Mouse (Mus musculus): ENCODE data around the gene Upf3b. TPM values are rescaled to one million over a fixed set of nuclear protein-coding genes. Genes with fewer than 3 reads are reported as not detected.
A peak's percentile ranks its signal among the peaks of the same experiment; 100 is the strongest.

The Upf3b gene
- total and polyA plus RNA-seq, 3 experiments, result 14.0 to 25.0 TPM; not detected in 1

GRCm38 (mm10) chrX:37085665-37086064 is 24.5 kb downstream of the Upf3b start:
- peaks cover 6 to 11% of the 10 kb centered on the region in 2 experiments; a peak in 3 of 4 replicates for H3K36me3 ChIP-seq (ENCODE audit: control insufficient read depth in 1 of 2, insufficient read depth in 2 of 2, low read length in 2 of 2)
- H3K27me3 ChIP-seq (ENCODE audit: control insufficient read depth in 1 of 2, insufficient read depth in 2 of 2, low read length in 2 of 2), result no peaks in the 10 kb centered on the region
- no peak for DNase-seq (ENCODE audit: low read depth, low spot score)
- no peak for TF ChIP-seq CHD1 (IDR thresholded peaks at IDR 0.05; ENCODE audit: low read depth, low read length)
- no peak for TF ChIP-seq GATA1 (IDR thresholded peaks at IDR 0.05; ENCODE audit: low read depth, low read length)
- TF ChIP-seq TAL1 (IDR thresholded peaks at IDR 0.05; ENCODE audit: low read length), result no peak
- TF ChIP-seq ETS1 (IDR thresholded peaks at IDR 0.05; ENCODE audit: low read depth, low read length), result peak; percentile 37; the same call in 1 of the 2 replicates
- TF ChIP-seq MAX (IDR thresholded peaks at IDR 0.05; ENCODE audit: low read length), result peak; percentile 69
- TF ChIP-seq NELFE (IDR thresholded peaks at IDR 0.05; ENCODE audit: low read depth, low read length), result 0 out of 2 replicates have a peak, but pooled peaks have one; percentile 42
- 0 out of 2 replicates have a peak, but pooled peaks have one; percentile 53 for TF ChIP-seq MYC (IDR thresholded peaks at IDR 0.05; ENCODE audit: low read depth, low read length)
- TF ChIP-seq RAD21 (IDR thresholded peaks at IDR 0.05; ENCODE audit: low read depth, low read length), result no peak
- TF ChIP-seq MAFK (IDR thresholded peaks at IDR 0.05; ENCODE audit: borderline replicate concordance, low read depth, low read length), result no peak
- TF ChIP-seq ZNF384 (IDR thresholded peaks at IDR 0.05; ENCODE audit: low read depth, low read length), result peak; percentile 67
- TF ChIP-seq CTCF (IDR thresholded peaks at IDR 0.05 in 2 of 3, conservative IDR thresholded peaks at IDR 0.05 in 1 of 3; ENCODE audit: control insufficient read depth in 1 of 3, insufficient read depth in 1 of 3, low read depth in 2 of 3, low read length in 3 of 3, poor library complexity in 1 of 3, severe bottlenecking in 1 of 3), result no peak
- no peak for TF ChIP-seq MYB (IDR thresholded peaks at IDR 0.05; ENCODE audit: low read depth, low read length)
- TF ChIP-seq TBP (IDR thresholded peaks at IDR 0.05; ENCODE audit: low read depth, low read length), result peak; percentile 67; the same call in 1 of the 2 replicates
- peak; percentile 58 for TF ChIP-seq MXI1 (IDR thresholded peaks at IDR 0.05; ENCODE audit: low read depth, low read length)
- no peak for TF ChIP-seq MAZ (IDR thresholded peaks at IDR 0.05; ENCODE audit: low read depth, low read length)
- TF ChIP-seq MEF2A (IDR thresholded peaks at IDR 0.05; ENCODE audit: extremely low read depth, insufficient replicate concordance, low read depth, low read length, poor library complexity, severe bottlenecking), result 0 out of 2 replicates have a peak, but pooled peaks have one; percentile 19
- TF ChIP-seq SIN3A (IDR thresholded peaks at IDR 0.05; ENCODE audit: low read length), result 0 out of 2 replicates have a peak, but pooled peaks have one; percentile 34
- 0 out of 2 replicates have a peak, but pooled peaks have one; percentile 7 for TF ChIP-seq ELF1 (IDR thresholded peaks at IDR 0.05; ENCODE audit: low read depth, low read length)
- no peak for TF ChIP-seq RCOR1 (IDR thresholded peaks at IDR 0.05; ENCODE audit: low read depth, low read length)
- 0 out of 2 replicates have a peak, but pooled peaks have one; percentile 7 for TF ChIP-seq TCF12 (IDR thresholded peaks at IDR 0.05; ENCODE audit: low read depth, low read length)
- H3K9ac ChIP-seq (ENCODE audit: control insufficient read depth, low read depth, low read length, poor library complexity, severe bottlenecking), result peak overlapping the region; percentile 70
- peaks cover 24% of the 10 kb centered on the region for H3K79me2 ChIP-seq (ENCODE audit: control insufficient read depth, insufficient read depth, low read length, poor library complexity)
- peaks cover 3 to 5% of the 10 kb centered on the region in 2 experiments; a peak in 2 of 4 replicates for H3K4me1 ChIP-seq (ENCODE audit: control insufficient read depth in 1 of 2, insufficient read depth in 2 of 2, low read length in 2 of 2)
- H3K9me3 ChIP-seq (replicated peaks; ENCODE audit: insufficient read depth, low read length), result no peaks in the 10 kb centered on the region
- H3K27ac ChIP-seq (ENCODE audit: control insufficient read depth, low read depth, low read length), result peak overlapping the region; percentile 95
- peak overlapping the region; percentile 77 to 79 for H3K4me3 ChIP-seq (ENCODE audit: control insufficient read depth in 1 of 2, insufficient read depth in 1 of 2, low read depth in 2 of 2, low read length in 2 of 2)
